Mouse (Mus musculus) neural tube, embryonic 11.5 days (tissue): Measurements from ENCODE around the gene Med24. TPM values are rescaled to one million over a fixed set of nuclear protein-coding genes. Genes with fewer than 3 reads are reported as not detected.
"Not testable (repeated sequence)": the region's sequence is repeated elsewhere in the genome, so short reads cannot be mapped to it uniquely, and the experiment has no call there.

Source experiments
- ATAC-seq: fragments of 200-750 bp; cut with Nextera tagmentation; 2 replicates; pipeline ENCODE4 v1.8.0; 2017; ENCODE audit warnings: moderate number of reproducible peaks, mild to moderate bottlenecking, moderate TSS enrichment, moderate library complexity; ENCODE audit not compliant: insufficient read depth, low FRiP score, low TSS enrichment
- DNase-seq: peaks from one replicate; pipeline ENCODE4 v3.0.0-alpha.2; 2015; ENCODE audit warnings: low spot score
- H3K27ac ChIP-seq: fragments of 300-500 bp; sonication (generic); 2 replicates; pipeline ENCODE4 v1.5.1; 2014; ENCODE audit warnings: low read depth, mild to moderate bottlenecking, low read length
- H3K27me3 ChIP-seq: fragments of 300-500 bp; sonication (generic); 2 replicates; pipeline ENCODE4 v1.6.1; 2014; ENCODE audit warnings: mild to moderate bottlenecking, low read length, mixed read lengths; ENCODE audit not compliant: control insufficient read depth, insufficient read depth
- H3K36me3 ChIP-seq: fragments of 300-500 bp; sonication (generic); 2 replicates; pipeline ENCODE4 v1.6.1; 2014; ENCODE audit warnings: mild to moderate bottlenecking, low read length, moderate library complexity, mixed read lengths; ENCODE audit not compliant: control insufficient read depth, insufficient read depth
- H3K4me1 ChIP-seq: fragments of 300-500 bp; sonication (generic); 2 replicates; pipeline ENCODE4 v1.6.1; 2014; ENCODE audit warnings: low read length, mixed read lengths; ENCODE audit not compliant: control insufficient read depth, insufficient read depth
- H3K4me2 ChIP-seq: fragments of 300-500 bp; sonication (generic); 2 replicates; pipeline ENCODE4 v1.6.1; 2014; ENCODE audit warnings: low read depth, mild to moderate bottlenecking, moderate library complexity
- H3K4me3 ChIP-seq: fragments of 300-500 bp; sonication (generic); 2 replicates; pipeline ENCODE4 v1.5.1; 2014; ENCODE audit warnings: low read depth, low read length
- H3K9ac ChIP-seq: fragments of 300-500 bp; sonication (generic); 2 replicates; pipeline ENCODE4 v1.6.1; 2014; ENCODE audit warnings: mild to moderate bottlenecking, low read length
- H3K9me3 ChIP-seq: fragments of 300-500 bp; sonication (generic); 2 replicates; pipeline ENCODE4 v1.6.1; 2016; ENCODE audit warnings: low read length; ENCODE audit not compliant: control insufficient read depth
- WGBS: fragments of 180-500 bp; shearing (Covaris S2); extraction: QIAGEN DNeasy Blood & Tissue Kit; methylation state at CpG from one replicate; pipeline ENCODE4 v1.1.7; 2014; 5-methylcytosine and 5-hydroxymethylcytosine counted together
- polyA plus RNA-seq: library from polyadenylated mRNA; unstranded; fragments of >200 nt; fragmentation: Nextera tagmentation; extraction: Ambion mirVana; gene quantifications from 2 replicates; pipeline ENCODE4 v1.2.1, GENCODE M21; 2014

Med24 gene
- polyA plus RNA-seq, 1 experiment from 2014 or later = 74.5 TPM

DNA sequence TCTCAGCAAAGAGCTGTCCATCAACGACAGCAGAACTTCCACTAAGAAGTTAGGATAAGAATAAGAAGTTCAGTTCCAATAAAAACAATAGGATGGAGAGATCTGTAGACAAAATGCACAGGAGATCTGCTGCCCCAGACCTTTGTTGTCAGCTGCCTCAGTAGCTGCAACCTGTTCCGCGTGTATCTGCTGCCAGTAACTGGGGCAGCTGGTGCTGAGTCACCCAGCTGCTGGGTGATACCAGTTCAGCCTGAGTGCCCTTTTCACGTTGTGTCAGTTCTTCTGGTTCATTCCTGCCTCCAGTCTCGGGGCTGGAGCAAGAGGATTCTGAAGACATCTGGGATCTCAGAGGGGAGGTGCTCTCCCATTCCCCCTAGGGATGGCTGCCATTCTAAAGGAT is 57.4 kb downstream of the Med24 start:
- Histone ChIP-seq H3K4me2 (no peak overlapping the region), H3K4me3 (no peak overlapping the region), H3K4me1 (no peaks in the 10 kb centered on the region), H3K27ac (no peak overlapping the region), H3K9ac (no peak overlapping the region), H3K36me3 (no peaks in the 10 kb centered on the region), H3K9me3 (no peaks in the 10 kb centered on the region), H3K27me3 (no peaks in the 10 kb centered on the region)
- WGBS = 62% methylated on average over 5 of the region's 5 CpGs
- no peak for DNase-seq
- ATAC-seq = no peak

DNA sequence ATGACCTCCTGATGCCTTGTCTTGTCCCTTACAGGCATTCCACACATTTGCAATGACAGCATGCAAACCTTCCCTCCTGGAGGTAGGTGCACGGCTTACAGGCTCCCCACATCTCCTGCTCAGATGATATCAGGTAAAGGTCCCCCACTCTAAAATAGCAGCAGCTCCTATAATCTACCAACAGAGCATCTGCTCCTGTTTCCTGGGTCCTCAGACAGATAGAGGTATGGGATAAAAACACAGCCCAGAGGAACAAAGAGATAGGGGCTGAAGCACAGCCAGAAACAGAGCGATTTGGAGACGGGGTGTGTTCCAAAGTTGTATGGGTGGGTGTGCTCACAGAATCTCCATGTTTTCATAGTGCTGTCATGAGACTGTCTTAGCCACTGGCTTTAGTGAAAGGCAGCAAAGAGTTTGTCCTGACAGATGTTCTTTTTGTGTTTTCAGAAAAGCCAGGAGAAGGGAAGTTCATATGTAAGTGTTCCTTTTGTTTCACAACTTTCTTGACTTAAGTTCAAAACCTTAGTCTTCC is 57.9 kb downstream of the Med24 start:
- Histone ChIP-seq H3K36me3 (no peaks in the 10 kb centered on the region), H3K9me3 (no peaks in the 10 kb centered on the region), H3K4me3 (no peak overlapping the region), H3K4me2 (no peak overlapping the region), H3K4me1 (no peaks in the 10 kb centered on the region), H3K9ac (no peak overlapping the region), H3K27ac (no peak overlapping the region), H3K27me3 (no peaks in the 10 kb centered on the region)
- 72% methylated on average over 3 of the region's 3 CpGs for WGBS
- ATAC-seq = no peak
- DNase-seq = no peak

DNA sequence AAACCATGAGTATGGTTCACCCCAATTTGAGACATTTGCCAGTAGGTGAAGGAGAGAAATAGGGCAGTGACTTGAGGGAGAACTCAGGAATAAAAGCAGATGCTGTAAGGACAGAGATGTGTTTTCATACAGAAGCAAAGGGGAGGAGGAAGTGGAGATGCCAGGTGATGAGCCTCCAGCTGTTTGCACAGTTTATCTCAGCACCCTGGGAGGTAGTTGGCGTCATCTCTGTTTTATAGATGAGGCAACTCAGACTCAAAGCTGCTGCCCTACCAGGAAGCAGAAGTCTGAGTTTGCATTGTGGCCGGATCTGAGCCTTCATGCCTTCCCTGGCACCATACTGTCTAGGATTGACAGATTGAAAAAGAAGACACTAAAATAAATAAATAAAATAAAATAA is 60.3 kb downstream of the Med24 start:
- Histone ChIP-seq H3K36me3 (no peaks in the 10 kb centered on the region), H3K4me3 (no peak overlapping the region), H3K9me3 (no peaks in the 10 kb centered on the region), H3K9ac (no peak overlapping the region), H3K27ac (no peak overlapping the region), H3K4me2 (no peak overlapping the region), H3K27me3 (no peaks in the 10 kb centered on the region), H3K4me1 (no peaks in the 10 kb centered on the region)
- 74% methylated on average over 2 of the region's 2 CpGs for WGBS
- no peak for DNase-seq
- ATAC-seq = no peak

DNA sequence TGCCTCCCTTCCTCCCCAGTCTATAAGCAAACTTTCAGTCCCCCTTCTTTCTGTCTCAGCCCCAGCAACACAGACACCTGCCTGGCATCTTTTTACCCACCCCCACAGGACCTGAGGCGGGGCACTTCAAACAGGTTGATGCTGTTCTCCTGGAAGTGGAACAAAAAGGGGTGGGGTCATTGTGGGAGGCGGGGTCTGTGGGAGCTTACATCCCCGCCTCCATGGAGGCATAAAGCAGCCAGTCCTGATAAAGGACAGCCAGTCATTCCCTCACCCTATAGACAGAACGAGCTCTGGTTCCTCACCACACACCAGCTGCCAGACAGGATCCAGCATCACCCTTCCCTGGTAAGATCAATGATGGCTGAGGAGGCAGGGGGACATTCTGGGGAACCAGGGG is 65.1 kb downstream of the Med24 start, which contains the start of gene Gsdma:
Gsdma (plus strand) TSS at position 261 of the 400 bp plus-strand sequence.
- Histone ChIP-seq H3K36me3 (no peaks in the 10 kb centered on the region), H3K4me1 (no peaks in the 10 kb centered on the region), H3K27me3 (no peaks in the 10 kb centered on the region), H3K9me3 (no peaks in the 10 kb centered on the region), H3K4me3 (no peak within 1 kb of the TSS), H3K27ac (no peak within 1 kb of the TSS), H3K9ac (no peak within 1 kb of the TSS), H3K4me2 (no peak within 1 kb of the TSS)
- DNase-seq (no peak), ATAC-seq (no peak)
- WGBS = 29% methylated on average over 4 of the region's 4 CpGs

DNA sequence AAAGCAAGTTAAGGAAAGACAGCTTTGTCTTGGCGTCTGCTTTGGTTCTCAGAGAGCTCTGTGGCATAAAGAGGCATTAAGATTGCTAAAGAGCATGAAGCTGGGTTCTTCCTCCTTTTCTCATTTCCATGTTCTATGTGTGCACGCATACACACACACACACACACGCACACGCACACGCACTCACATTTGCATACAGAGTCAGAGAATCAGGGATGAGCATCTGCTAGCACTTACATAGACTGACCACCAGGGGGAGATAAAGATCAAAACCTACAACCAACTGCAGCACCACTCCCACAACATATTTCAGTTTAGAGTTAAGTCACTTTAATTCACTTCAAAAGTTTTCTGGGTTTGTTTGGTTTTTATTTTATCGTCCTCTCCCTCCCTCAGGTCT is 68.7 kb downstream of the Med24 start:
- H3K9me3 ChIP-seq = no peaks in the 10 kb centered on the region
- H3K27me3 ChIP-seq = no peaks in the 10 kb centered on the region
- H3K27ac ChIP-seq = no peak overlapping the region
- 11% methylated on average over 6 of the region's 6 CpGs for WGBS
- no peaks in the 10 kb centered on the region for H3K4me1 ChIP-seq
- no peak overlapping the region for H3K4me2 ChIP-seq
- H3K4me3 ChIP-seq = no peak overlapping the region
- DNase-seq = peak; percentile 49
- no peak for ATAC-seq
- H3K9ac ChIP-seq = no peak overlapping the region
- no peaks in the 10 kb centered on the region for H3K36me3 ChIP-seq

DNA sequence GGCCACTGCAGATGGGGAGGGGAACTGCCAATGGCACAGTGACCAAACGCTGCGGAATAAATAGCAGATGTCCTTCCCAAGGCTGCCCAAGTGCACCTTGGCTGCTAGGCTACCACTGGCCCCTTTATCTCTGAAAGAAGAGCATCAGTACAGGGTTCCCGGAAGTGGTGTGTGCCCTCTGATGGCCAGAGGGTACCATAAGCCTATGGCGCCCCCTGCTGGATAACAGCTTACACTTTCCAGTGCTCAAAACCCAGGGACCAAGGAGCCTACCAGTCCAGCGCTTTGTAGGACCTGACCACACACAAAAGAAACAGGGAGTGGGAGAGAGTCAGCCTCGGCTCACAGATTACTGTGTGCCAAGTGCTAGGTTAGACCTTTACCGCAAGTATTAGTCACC is 74.2 kb downstream of the Med24 start:
- not testable (repeated sequence) for H3K9me3 ChIP-seq, H3K27ac ChIP-seq, H3K9ac ChIP-seq, H3K4me3 ChIP-seq, H3K27me3 ChIP-seq, H3K36me3 ChIP-seq, ATAC-seq, H3K4me1 ChIP-seq, H3K4me2 ChIP-seq
- WGBS = 13% methylated on average over 7 of the region's 7 CpGs
- DNase-seq = peak; percentile 50

Other genes starting within 250 kb of the Med24 start
- gene Ikzf3, start 183.4 kb downstream of the Med24 start, polyA plus RNA-seq = not detected in 2 replicates
- gene Zpbp2, start 178.3 kb downstream of the Med24 start, polyA plus RNA-seq = 0.16 TPM in 1 of 2 replicates, not detected in the other
- gene Ormdl3, start 142.1 kb downstream of the Med24 start, polyA plus RNA-seq = 11.1 and 14.5 TPM in 2 replicates
- not detected in 2 replicates for gene Lrrc3c, start 131.1 kb downstream of the Med24 start, polyA plus RNA-seq
- gene Gm12355, start 103.8 kb downstream of the Med24 start, polyA plus RNA-seq = 0.64 and 1.5 TPM in 2 replicates
- not detected in 2 replicates for gene Gsdma3, start 103.1 kb downstream of the Med24 start, polyA plus RNA-seq
- 0.17 TPM in 1 of 2 replicates, not detected in the other for gene Gsdma2, start 82.7 kb downstream of the Med24 start, polyA plus RNA-seq
- gene Gsdma, start 65.1 kb downstream of the Med24 start, polyA plus RNA-seq = not detected in 2 replicates
- 172 TPM in 2 replicates for gene Psmd3, start 46.9 kb downstream of the Med24 start, polyA plus RNA-seq
- not detected in 2 replicates for gene Csf3, start 28.2 kb downstream of the Med24 start, polyA plus RNA-seq
- gene Thra, start 11.2 kb upstream of the Med24 start, polyA plus RNA-seq = 32.0 and 34.7 TPM in 2 replicates
- 1.5 and 1.9 TPM in 2 replicates for gene Nr1d1, start 45.9 kb upstream of the Med24 start, polyA plus RNA-seq
- 24.1 and 24.2 TPM in 2 replicates for gene Msl1, start 66.1 kb upstream of the Med24 start, polyA plus RNA-seq
- gene Casc3, start 75.5 kb upstream of the Med24 start, polyA plus RNA-seq = 55.4 and 59.4 TPM in 2 replicates
- gene Rapgefl1, start 107.3 kb upstream of the Med24 start, polyA plus RNA-seq = 2.3 and 2.8 TPM in 2 replicates
- 4.7 and 5.6 TPM in 2 replicates for gene Wipf2, start 134.2 kb upstream of the Med24 start, polyA plus RNA-seq
- gene Cdc6, start 178.4 kb upstream of the Med24 start, polyA plus RNA-seq = 41.6 and 44.4 TPM in 2 replicates
- gene Rara, start 198.4 kb upstream of the Med24 start, polyA plus RNA-seq = 73.2 and 75.1 TPM in 2 replicates